ENCODE assay signal across 8 mouse cellular contexts in the genomic region with DNA sequence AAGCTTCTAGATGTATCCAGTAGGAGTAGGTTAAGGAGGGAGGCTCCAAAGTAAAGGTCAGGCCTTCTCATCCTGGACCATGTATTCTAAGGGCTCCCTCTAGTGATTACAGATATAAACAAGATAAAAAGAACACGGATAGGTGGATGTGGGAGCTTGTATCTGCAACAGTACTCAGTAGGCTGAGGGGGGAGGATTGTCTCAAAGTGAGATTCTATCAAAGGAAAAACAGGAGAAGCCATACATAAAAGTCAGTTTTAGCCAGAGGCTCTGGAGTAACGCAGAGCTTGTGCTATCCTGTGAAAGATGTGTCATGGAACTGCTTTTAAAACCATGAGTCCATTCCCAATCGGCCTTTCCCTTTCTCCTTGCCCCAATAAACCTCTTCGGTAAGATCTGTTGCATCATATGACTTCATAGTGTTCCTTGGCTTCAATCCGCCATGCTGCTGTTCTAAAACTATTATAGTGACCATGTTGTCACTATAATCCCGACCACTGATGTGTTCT. TPM values are rescaled to one million over a fixed set of nuclear protein-coding genes. Genes with fewer than 3 reads are reported as not detected.
A peak's percentile ranks its signal among the peaks of the same experiment; 100 is the strongest.
DNase-seq lines count a peak whose midpoint lies in the region; TF ChIP-seq lines count a peak whose summit lies in the region.

No protein-coding gene starts in this region.

- peak; percentile 17 for DNase-seq in right cerebral cortex, adult 18-20 months
- no peak for DNase-seq in right cerebral cortex, postnatal 14 days
- DNase-seq in cerebellum, adult 11 months, result peak; percentile 31
- DNase-seq in forelimb bud, embryonic 11.5 days (ENCODE audit: low read depth, low spot score), result peak; percentile 34
- peak; percentile 76 for DNase-seq in kidney, adult 9 months
- peak; percentile 33 for DNase-seq in lung, adult 2 months
- DNase-seq in c-Kit-positive CD71-positive TER-119-positive erythroid progenitor cells, embryonic 14.5 days (ENCODE audit: low spot score), result no peak

- WGBS in lung, adult 2 months, result 22% methylated on average over 6 of the region's 6 CpGs
- WGBS in olfactory bulb, adult 2 months, result 16% methylated on average over 6 of the region's 6 CpGs

- no peak for TF ChIP-seq POLR2A in lung, adult 2 months (IDR thresholded peaks at IDR 0.05; ENCODE audit: borderline replicate concordance, extremely low read depth, low read depth, low read length)
- TF ChIP-seq POLR2A in olfactory bulb, adult 2 months (IDR thresholded peaks at IDR 0.05; ENCODE audit: insufficient read depth, low read depth, low read length), result no peak

- TF ChIP-seq CTCF in lung, adult 2 months (IDR thresholded peaks at IDR 0.05; ENCODE audit: insufficient read depth, low read length), result 0 out of 2 replicates have a peak, but pooled peaks have one; percentile 10
- no peak for TF ChIP-seq CTCF in olfactory bulb, adult 2 months (IDR thresholded peaks at IDR 0.05; ENCODE audit: insufficient read depth, low read depth, low read length)

- peak overlapping the region; percentile 59 for H3K4me3 ChIP-seq in lung, adult 2 months (replicated peaks; ENCODE audit: extremely low read depth, low read depth, low read length)
- H3K4me3 ChIP-seq in olfactory bulb, adult 2 months (ENCODE audit: insufficient read depth, low read depth, low read length), result no peak overlapping the region

- peak overlapping the region; percentile 99; the same call in 1 of the 2 replicates for H3K27ac ChIP-seq in olfactory bulb, adult 2 months (ENCODE audit: insufficient read depth, low read depth, low read length)

- peaks cover 4% of the 10 kb centered on the region for H3K4me1 ChIP-seq in lung, adult 2 months (ENCODE audit: control insufficient read depth, insufficient read depth, low read length)
- no peaks in the 10 kb centered on the region; the same call in 1 of the 2 replicates for H3K4me1 ChIP-seq in olfactory bulb, adult 2 months (ENCODE audit: control insufficient read depth, insufficient read depth, low read length)

RNA-seq across cellular contexts. Expression of a gene that starts 0.8 kb away (rescaled TPM):
- polyA plus RNA-seq in lung, adult 2 months (2012; rRNA removed), result 3.2 and 5.2 TPM in 2 replicates
- polyA plus RNA-seq in olfactory bulb, adult 2 months (2012; ENCODE audit: insufficient read depth, insufficient read length, low replicate concordance, missing spikeins), result not detected in 2 replicates

RNA-seq across cellular contexts. Expression of a gene that starts 26.2 kb away (rescaled TPM):
- polyA plus RNA-seq in lung, adult 2 months (2012; rRNA removed), result 6.2 and 8.7 TPM in 2 replicates
- 69.6 and 87.5 TPM in 2 replicates for polyA plus RNA-seq in olfactory bulb, adult 2 months (2012; ENCODE audit: insufficient read depth, insufficient read length, low replicate concordance, missing spikeins)

RNA-seq across cellular contexts. Expression of a gene that starts 56.0 kb away (rescaled TPM):
- 0.95 and 2.8 TPM in 2 replicates for polyA plus RNA-seq in lung, adult 2 months (2012; rRNA removed)
- polyA plus RNA-seq in olfactory bulb, adult 2 months (2012; ENCODE audit: insufficient read depth, insufficient read length, low replicate concordance, missing spikeins), result not detected in 2 replicates

Comparison
In these comparisons a context has a peak if more than half of its experiments do, and no peak if none do; other contexts are left out.
1. DNase-seq: peak in right cerebral cortex, adult 18-20 months (single experiment), cerebellum, adult 11 months (single experiment), forelimb bud, embryonic 11.5 days (single experiment), kidney, adult 9 months (single experiment) and lung, adult 2 months (single experiment); none in right cerebral cortex, postnatal 14 days (single experiment) and c-Kit-positive CD71-positive TER-119-positive erythroid progenitor cells, embryonic 14.5 days (single experiment).